Mouse (Mus musculus) ES-CJ7 (cell line): ENCODE data around the gene Pcif1.
"Not testable (repeated sequence)": the region's sequence is repeated elsewhere in the genome, so short reads cannot be mapped to it uniquely, and the experiment has no call there.

Source experiments
- DNase-seq: peaks from one replicate; pipeline ENCODE4 v3.0.0; 2011; ENCODE audit warnings: low read depth, low spot score

Gene Pcif1

GRCm38 (mm10) chr2:164866741-164867551 is 12.2 kb upstream of the Pcif1 start:
- DNase-seq, result peak; percentile 92

DNA sequence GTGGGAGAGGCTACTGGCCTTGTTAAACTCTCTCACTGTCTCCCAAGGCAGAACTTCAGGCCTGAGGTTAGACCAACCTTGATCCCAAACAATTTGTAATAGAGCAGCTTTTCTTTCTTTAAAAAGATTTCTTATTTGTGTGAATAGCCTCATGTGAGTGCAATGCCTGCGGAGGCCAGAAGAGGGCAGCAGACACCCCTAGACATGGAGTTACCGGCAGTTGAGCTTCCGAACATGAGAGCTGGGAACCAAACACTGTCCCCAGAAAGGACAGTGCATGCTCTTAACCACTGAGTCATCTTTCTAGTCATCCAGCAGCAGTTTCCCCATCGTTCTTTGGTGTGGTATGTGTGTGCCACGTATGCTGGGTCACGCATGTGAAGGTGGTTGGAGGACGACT is 11.5 kb upstream of the Pcif1 start:
- DNase-seq, result peak; percentile 90

- DNase-seq, result no peak
Observed at GRCm38 (mm10) chr2:164868491-164868890, 10.6 kb upstream of the Pcif1 start.

DNA sequence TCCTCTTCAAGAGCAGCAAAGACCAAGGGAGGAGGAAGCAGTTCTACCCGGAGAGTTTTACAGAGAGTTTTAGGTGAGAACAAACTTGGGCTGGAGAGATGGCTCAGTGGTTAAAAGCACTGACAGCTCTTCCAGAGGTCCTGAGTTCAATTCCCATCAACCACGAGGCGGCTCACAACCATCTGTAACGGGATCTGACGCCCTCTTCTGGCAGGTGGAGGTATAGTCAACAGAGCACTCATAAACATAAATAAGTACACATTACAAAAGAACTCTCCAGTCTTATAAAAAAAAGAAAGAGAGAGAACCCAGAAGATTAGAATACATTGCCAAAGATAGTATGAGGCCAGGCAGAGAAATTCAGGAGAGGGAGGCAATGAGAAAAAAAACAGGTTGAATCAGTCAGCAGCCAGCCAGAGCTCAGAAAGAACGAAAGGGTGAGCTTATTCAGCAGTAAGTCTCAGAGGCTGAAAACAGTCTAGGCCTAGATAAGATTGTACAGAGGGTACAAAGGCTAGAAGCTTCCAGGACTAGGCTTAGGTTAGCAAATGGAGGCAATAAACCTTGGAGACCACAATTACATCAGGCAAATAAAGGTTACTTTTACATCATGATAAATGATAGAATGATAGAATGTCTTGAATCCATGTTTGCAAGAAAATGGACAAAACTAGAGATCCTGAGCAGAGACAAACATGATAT is 7.4 kb upstream of the Pcif1 start:
- DNase-seq, result no peak

DNA sequence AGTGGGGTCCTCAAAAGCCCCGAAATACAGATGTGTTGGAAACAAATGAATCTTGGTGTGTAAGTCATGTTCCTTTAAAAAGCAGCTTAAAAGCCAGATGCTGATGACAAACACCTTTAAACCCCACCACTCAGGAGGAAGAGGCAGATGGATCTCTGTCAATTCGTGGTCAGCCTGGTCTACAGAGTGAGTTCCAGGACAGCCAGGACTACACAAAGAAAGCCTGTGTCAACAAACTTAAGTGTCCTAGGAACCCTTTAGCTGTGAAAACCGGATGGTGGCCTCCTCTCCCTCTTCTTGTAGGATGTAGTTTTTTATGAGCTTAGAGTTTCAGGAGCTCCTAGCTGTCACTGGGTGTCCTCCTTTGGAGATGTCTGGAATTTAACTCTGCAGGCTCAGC is 5.5 kb upstream of the Pcif1 start:
- no peak for DNase-seq

GRCm38 (mm10) chr2:164874239-164874769 is 4.8 kb upstream of the Pcif1 start:
- peak; percentile 77 for DNase-seq

GRCm38 (mm10) chr2:164875648-164876047 is 3.5 kb upstream of the Pcif1 start:
- DNase-seq, result not testable (repeated sequence)

DNA sequence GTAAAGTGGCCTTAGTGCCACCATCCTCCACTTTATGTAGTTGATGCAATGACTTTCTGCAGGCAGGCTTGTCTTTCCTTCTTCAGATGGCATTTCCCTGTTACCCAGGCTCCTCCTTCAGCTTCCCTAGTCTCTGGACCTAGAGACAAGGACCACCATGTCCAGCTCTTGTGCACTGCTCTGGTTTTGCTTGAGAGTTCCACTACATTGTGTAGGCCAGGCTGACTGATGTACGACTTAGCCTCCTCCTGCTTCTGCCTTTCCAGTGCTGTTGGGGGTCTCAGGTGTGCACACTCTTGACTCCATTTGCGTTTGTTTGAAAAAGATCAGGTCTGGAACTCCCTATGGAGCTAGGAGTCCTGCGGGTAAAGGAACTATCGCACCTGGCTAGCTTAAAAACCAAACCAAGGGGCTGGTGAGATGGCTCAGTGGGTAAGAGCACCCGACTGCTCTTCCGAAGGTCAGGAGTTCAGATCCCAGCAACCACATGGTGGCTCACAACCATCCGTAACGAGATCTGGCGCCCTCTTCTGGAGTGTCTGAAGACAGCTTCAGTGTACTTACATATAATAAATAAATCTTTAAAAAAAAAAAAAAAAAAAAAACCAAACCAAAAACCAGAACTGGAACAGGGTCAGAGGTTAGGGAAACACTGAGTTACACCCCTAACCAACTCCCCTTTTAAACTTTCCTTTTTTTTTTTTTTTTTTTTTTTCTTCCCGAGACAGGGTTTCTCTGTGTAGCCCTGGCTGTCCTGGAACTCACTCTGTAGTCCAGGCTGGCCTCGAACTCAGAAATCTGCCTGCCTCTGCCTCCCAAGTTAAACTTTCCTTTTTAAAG is 1.5 kb upstream of the Pcif1 start:
- peak; percentile 59 for DNase-seq

- peak; percentile 60 for DNase-seq
Observed at GRCm38 (mm10) chr2:164878509-164879227, 436 bp upstream of the Pcif1 start.

DNA sequence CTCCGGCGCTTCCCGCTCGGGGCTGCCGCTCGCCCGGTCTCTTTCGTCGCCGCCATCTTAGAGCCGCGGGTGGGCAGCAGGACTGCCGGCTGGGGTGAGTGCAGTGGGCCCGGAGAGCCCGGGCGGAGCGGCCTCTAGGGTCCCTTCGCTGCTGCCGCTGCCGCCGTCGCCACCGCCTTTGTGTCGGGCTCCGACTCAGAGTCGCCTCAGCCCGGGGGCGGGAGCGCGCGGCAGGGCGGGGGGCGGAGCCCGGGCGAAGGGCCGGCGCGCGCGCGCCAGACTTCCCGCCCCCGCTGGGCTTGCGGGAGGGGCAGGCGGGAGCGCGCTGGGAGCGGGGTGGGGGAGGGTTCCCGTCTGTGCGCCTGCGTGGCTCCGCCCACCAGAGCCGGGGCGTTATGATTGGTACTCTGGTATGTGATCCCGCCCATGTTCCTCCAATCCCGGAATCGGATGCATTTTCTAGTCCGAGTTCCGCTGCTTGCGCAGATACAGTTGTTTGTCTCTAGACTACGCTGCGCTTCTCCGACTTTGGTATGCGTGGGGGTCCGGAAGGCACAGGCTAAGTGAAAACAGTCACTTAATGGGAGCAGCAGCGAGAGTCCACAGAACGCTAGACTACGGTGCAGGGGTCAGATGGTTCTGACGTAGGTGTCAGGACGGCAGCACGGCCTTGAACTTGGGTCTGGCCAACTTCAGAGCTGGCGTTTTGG is 619 bp downstream of the Pcif1 start:
- DNase-seq, result peak; percentile 97

DNA sequence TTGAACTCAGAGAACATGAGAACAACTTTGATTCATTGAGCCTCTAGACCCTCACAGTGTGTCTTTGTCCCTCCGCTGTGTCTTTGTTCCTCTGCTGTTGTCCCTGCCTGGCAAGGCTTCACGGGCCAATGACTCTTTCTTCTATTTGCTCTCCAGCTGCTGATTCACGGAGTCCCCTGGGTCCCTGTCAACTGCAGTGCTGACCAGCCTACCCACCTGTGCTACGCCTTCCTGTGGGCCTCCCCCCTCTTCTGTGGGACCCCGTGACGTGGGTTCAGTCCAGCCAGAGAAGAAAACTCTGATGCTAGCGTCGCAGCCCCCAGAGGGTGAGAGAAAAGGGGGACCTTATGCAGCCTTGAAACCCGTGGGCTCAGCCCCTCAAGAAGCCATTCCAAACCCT is 3.5 kb downstream of the Pcif1 start:
- DNase-seq, result no peak

- no peak for DNase-seq
Observed at GRCm38 (mm10) chr2:164885788-164886187, 6.7 kb downstream of the Pcif1 start.

- DNase-seq, result no peak
Observed at GRCm38 (mm10) chr2:164886617-164887016, 7.5 kb downstream of the Pcif1 start.

DNA sequence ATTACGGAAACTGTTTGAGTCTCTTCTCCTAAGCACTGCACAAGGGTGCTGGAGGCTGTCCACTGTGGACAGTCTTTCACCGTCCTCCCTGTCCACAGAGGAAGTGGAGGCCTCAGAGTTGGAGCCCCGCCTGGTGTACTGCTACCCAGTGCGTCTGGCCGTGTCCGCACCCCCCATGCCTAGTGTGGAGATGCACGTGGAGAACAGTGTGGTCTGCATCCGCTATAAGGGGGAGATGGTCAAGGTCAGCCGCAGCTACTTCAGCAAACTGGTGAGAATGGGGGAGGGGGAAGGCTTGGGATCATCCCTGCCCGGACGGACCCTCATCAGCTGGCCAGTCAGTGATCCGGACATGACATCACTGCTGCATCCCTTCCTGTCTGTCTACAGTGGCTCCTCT is 9.9 kb downstream of the Pcif1 start:
- no peak for DNase-seq

DNA sequence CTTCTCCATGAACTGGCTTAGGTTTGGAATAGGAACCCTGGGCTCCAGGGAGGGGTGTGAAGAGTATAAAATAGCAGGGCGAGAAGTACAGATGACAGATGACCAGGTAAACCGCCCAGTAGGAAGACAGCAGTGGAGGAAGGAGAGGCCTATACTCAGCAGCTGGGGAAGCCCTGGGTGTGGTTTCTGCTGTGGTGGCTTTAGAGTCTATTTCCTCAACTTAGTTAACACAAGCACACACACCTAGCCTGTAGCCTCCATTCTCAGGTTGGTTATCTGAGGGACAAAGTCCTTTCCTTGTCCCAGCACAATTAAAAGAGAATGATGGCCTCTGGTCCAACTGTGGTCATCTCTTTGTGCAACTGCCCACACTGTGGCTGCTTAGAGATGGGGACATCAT is 10.9 kb downstream of the Pcif1 start:
- no peak for DNase-seq

- DNase-seq, result no peak
Observed at GRCm38 (mm10) chr2:164890411-164891049, 11.4 kb downstream of the Pcif1 start.

- no peak for DNase-seq
Observed at GRCm38 (mm10) chr2:164891056-164891834, 12.1 kb downstream of the Pcif1 start.

- DNase-seq, result no peak
Observed at GRCm38 (mm10) chr2:164891908-164892695, 13.0 kb downstream of the Pcif1 start.
